Mouse (Mus musculus) 3T3-L1 (cell line): ENCODE measurements around the gene Tex28.
A peak's percentile ranks its signal among the peaks of the same experiment; 100 is the strongest.
"Not testable (repeated sequence)": the region's sequence is repeated elsewhere in the genome, so short reads cannot be mapped to it uniquely, and the experiment has no call there.

Source experiments
- DNase-seq: peaks from one replicate; pipeline ENCODE4 v3.0.0-alpha.2; 2015; ENCODE audit warnings: low read depth, low spot score

The Tex28 gene

GRCm38 (mm10) chrX:74167738-74168137, at the start of gene Tex28:
Gene Tex28, minus strand, starts transcription at chrX:74167838.
- no peak for DNase-seq

GRCm38 (mm10) chrX:74203556-74203955, 35.9 kb upstream of the Tex28 start:
- DNase-seq, result peak; percentile 68

- DNase-seq, result no peak
These were observed 9.3 kb upstream of the Tex28 start, which contains the start of gene Tktl1 for GRCm38 (mm10) chrX:74176959-74177358. Gene Tktl1, plus strand, starts transcription at chrX:74177259.

- not testable (repeated sequence) for DNase-seq
These were observed 32.4 kb downstream of the Tex28 start, which contains the start of gene Mecp2 for GRCm38 (mm10) chrX:74135263-74135662. Gene Mecp2, minus strand, starts transcription at chrX:74135363.

GRCm38 (mm10) chrX:74127164-74127563, 40.5 kb downstream of the Tex28 start, which contains the start of gene Opn1mw:
Gene Opn1mw, plus strand, starts transcription at chrX:74127464.
- DNase-seq, result no peak

- DNase-seq, result peak; percentile 27
These were observed 42.7 kb downstream of the Tex28 start for GRCm38 (mm10) chrX:74124975-74125374.

GRCm38 (mm10) chrX:74115511-74115910, 52.1 kb downstream of the Tex28 start:
- peak; percentile 86 for DNase-seq

- DNase-seq, result peak; percentile 80
These were observed 53.6 kb downstream of the Tex28 start for GRCm38 (mm10) chrX:74114036-74114435.

GRCm38 (mm10) chrX:74108747-74109146, 58.9 kb downstream of the Tex28 start:
- no peak for DNase-seq

- DNase-seq, result peak; percentile 64
These were observed 61.7 kb downstream of the Tex28 start for GRCm38 (mm10) chrX:74105916-74106315.

GRCm38 (mm10) chrX:74103457-74104188, 64.0 kb downstream of the Tex28 start:
- DNase-seq, result no peak
